Mouse (Mus musculus) cerebellum, adult 11-12 months (tissue): Measurements from ENCODE around the gene Cds1.

Experiments used
- DNase-seq: peaks from one replicate; pipeline ENCODE4 v3.0.0; 2022

The Cds1 gene

GRCm38 (mm10) chr5:101779376-101779863 is 14.5 kb downstream of the Cds1 start:
- DNase-seq = no peak

GRCm38 (mm10) chr5:101780918-101781317 is 16.0 kb downstream of the Cds1 start:
- DNase-seq = no peak

GRCm38 (mm10) chr5:101784328-101784727 is 19.4 kb downstream of the Cds1 start:
- DNase-seq = no peak

- DNase-seq = no peak
These were observed 19.9 kb downstream of the Cds1 start for GRCm38 (mm10) chr5:101784787-101785186.

DNA sequence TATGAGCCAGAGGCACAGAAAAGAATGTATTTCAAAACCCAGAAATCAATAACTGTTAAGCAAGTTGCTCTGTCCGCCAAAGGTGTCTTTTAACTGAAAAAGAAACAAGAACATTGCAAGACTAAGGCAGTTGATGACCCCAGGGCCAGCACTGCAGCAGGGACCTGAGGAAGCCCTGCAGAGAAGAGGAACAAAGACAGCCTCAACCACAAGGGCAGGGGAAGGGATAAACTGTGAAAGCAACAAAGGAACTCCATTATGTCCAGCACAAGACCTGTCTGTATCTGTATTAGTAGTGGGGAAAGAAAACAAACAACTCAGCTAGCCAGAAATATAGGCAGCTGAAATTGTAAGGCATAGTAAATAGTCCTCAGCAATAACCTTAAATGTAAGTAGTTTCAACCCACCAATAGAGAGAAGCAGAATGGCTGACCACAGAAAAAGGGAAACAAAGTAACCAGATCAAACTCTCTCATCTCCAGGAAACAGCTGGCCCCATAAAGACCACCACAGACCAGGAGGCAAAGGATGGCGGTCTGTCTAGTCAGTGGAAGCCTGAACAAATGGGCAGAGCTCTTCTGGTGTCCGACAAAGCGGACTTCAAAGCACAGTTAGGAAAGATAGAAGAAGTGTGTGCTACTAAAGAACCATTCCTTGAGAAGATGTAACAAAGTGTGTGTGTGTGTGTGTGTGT is 21.1 kb downstream of the Cds1 start:
- DNase-seq = no peak

DNA sequence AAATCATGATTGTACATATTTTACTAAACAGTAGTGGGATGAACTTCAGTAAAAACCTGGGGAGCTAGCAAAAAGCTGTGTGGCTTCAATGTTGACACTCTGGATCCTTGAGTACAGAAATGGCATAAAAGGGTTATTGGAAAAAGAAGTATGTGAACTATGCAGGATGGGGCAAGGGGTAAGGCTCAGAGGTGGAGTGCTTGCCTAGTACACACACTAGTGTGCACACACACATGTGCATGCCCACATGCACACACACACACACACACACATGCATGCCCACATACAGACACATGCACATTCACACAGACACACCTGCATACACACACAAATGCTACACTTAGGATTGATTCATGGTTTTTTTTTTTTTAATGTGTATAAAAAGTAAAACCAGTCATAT is 24.8 kb downstream of the Cds1 start:
- DNase-seq = no peak

GRCm38 (mm10) chr5:101790560-101790959 is 25.6 kb downstream of the Cds1 start:
- DNase-seq = no peak

DNA sequence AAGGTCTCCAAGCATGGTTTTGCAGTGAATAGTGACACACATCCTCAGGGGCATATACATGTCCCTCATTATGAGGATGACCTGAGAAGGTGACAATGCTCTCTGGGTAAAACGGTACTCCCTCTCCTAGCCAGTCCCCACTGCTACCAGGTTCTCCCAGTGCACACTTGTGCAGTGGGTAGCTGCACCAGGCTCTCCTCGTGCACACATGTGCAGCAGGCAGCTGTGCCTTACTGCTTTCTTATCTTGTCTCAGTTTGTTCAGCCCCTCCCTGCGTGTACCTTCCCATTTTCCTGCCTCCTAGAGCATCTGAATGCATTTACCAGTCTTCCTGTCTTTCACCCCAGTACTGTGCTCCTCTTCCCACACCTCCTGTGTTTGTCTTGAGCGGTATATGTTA is 27.7 kb downstream of the Cds1 start:
- no peak for DNase-seq

DNA sequence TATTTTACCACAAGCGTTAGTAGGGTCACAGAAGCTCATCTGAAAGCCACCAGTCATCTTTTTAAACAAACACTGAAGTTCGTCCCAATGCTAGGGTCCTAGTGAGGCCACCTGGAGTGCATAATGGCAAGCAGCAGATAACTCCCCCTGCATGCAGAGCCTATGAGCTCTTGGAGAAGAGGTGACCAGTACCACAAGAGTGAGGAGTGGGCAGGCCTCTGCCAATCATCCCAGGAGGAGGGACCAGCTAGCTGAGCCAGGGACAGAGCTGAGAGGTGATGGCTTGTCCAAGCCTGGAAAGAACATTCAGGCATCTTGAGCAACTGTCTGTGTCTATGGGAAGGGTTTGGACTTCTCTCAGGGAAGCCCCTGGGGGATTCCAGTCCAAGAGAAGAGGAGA is 37.0 kb downstream of the Cds1 start:
- DNase-seq = no peak

- no peak for DNase-seq
These were observed 37.6 kb downstream of the Cds1 start for GRCm38 (mm10) chr5:101802358-101803022.

GRCm38 (mm10) chr5:101811296-101812169 is 46.6 kb downstream of the Cds1 start:
- DNase-seq = peak; percentile 66

GRCm38 (mm10) chr5:101816822-101817221 is 51.9 kb downstream of the Cds1 start:
- DNase-seq = no peak

DNA sequence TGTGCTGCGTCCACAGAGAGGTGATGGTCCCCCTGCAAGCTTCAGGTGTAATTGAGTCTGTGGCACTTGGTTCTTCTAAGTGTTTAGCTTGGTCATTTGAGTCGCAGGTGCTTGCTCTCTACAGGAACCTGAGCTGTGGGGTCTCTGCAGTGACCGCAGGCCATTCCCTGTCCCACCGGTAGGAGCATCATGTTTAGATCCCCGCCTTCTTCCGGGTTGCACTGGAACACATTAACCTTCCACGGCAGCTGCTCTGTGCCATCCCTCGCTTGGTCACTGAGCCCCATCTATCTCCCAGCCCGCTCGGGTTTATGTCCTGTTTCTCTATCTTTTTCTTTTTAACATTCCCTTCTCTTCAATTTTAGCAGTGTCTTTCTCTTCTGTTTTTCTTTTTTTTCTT is 54.3 kb downstream of the Cds1 start:
- DNase-seq = no peak

- DNase-seq = no peak
These were observed 54.9 kb downstream of the Cds1 start for GRCm38 (mm10) chr5:101819844-101820243.

DNA sequence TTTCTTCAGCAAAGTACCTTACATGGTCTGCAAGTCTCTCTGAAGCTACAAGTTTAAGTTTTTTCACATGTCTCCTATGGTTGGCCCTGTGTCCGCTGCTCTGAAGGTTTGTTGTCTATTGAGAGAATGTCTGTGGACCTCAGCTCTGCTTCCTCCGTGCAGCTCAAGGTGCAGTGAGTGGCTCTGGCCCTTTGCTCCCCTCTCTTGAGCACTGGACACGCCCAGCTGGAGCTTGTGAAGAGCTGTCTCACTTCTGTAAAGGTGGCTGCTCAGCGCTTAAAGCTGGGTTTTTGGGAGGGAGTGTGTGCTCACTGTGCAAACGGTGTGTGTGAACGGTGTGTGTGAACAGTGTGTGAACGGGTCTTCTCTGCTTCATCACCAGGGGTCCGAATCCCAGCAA is 56.1 kb downstream of the Cds1 start:
- DNase-seq = no peak

GRCm38 (mm10) chr5:101821491-101822310 is 56.8 kb downstream of the Cds1 start:
- no peak for DNase-seq

- DNase-seq = no peak
These were observed 57.4 kb downstream of the Cds1 start for GRCm38 (mm10) chr5:101822311-101822670.

DNA sequence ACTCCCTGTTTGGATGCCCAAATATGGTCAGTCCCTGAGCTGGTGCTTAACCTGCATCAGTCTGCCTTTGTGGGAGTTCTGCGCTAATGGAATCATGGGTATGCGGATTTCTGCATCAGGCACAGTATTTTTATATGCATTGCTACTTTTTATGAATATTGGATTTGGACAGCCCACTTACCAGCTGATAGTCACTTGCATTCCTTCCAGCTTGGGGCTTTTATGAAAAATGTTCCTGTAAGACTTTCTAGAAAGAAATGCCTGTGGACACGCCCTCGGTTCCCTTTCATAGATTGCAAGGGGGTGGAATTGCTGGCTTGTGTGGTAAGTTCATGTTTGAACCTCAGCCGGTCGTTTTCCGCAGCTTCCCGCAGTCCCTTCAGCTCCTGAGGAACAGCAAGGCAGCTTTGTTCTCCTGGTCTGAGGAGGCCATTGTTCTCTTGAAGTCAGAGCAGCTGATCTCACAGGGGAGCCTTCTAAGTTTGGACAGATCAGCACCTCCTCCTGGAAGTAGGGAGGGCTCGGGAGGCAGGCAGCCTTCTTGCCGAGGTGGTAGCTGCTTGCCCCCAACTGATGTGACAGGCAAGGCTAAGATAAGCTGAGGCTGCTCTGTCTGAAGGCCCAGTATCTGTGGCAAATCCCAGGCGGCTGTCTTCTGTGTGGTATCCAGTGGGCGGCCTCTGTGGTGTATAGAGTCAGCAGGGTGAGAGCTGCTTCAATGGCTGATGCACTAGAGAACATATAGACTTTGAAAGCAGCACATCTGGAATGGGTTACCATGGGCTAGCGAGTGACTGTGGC is 60.4 kb downstream of the Cds1 start:
- DNase-seq = no peak

GRCm38 (mm10) chr5:101826531-101826970 is 61.6 kb downstream of the Cds1 start:
- peak; percentile 54 for DNase-seq

- no peak for DNase-seq
These were observed 62.5 kb downstream of the Cds1 start for GRCm38 (mm10) chr5:101827477-101827876.

- DNase-seq = no peak
These were observed 64.0 kb downstream of the Cds1 start for GRCm38 (mm10) chr5:101828932-101829331.

- no peak for DNase-seq
These were observed 65.2 kb downstream of the Cds1 start for GRCm38 (mm10) chr5:101830180-101830579.
